Mouse (Mus musculus): Measurements from ENCODE around the gene Zfp980. TPM values are rescaled to one million over a fixed set of nuclear protein-coding genes. Genes with fewer than 3 reads are reported as not detected.
"Not testable (repeated sequence)": the region's sequence is repeated elsewhere in the genome, so short reads cannot be mapped to it uniquely, and the experiment has no call there.

Gene Zfp980
- total and polyA plus RNA-seq, 3 experiments: not detected

- H3K4me2 ChIP-seq (ENCODE audit: insufficient read depth, low read depth, poor library complexity, severe bottlenecking); H3K4me3 ChIP-seq (replicated peaks in 1 of 3; ENCODE audit: low read depth in 2 of 3, low read length in 2 of 3, poor library complexity in 1 of 3); H3K36me3 ChIP-seq (replicated peaks in 1 of 2; ENCODE audit: control insufficient read depth in 1 of 2, insufficient read depth in 1 of 2, low read length in 1 of 2); DNase-seq (ENCODE audit: extremely low read depth); dilution Hi-C loops (cut with MboI; ENCODE audit: extremely low pct_ligation_motif_present, extremely low pct_unique_long_range_greater_than_20kb, low sequenced_read_pairs); H3K9me3 ChIP-seq (replicated peaks; ENCODE audit: low read length); H3K27ac ChIP-seq (ENCODE audit: insufficient read depth, low read depth); H3K79me2 ChIP-seq (replicated peaks; ENCODE audit: control insufficient read depth, extremely low read depth, insufficient read depth, poor library complexity, severe bottlenecking); in situ Hi-C loops (cut with MboI; ENCODE audit: low pct_ligation_motif_present, low pct_unique_long_range_greater_than_20kb, low sequenced_read_pairs); H3K4me1 ChIP-seq (ENCODE audit: control insufficient read depth in 1 of 2, insufficient read depth in 2 of 2); H3K27me3 ChIP-seq (replicated peaks); H3K9ac ChIP-seq (ENCODE audit: insufficient read depth, low read depth): not testable (repeated sequence)
Observed at GRCm38 (mm10) chr4:145683024-145683766, 12.7 kb downstream of the Zfp980 start.

GRCm38 (mm10) chr4:145686061-145686460, 15.6 kb downstream of the Zfp980 start:
- H3K79me2 ChIP-seq (replicated peaks; ENCODE audit: control insufficient read depth, extremely low read depth, insufficient read depth, poor library complexity, severe bottlenecking); H3K9ac ChIP-seq (ENCODE audit: insufficient read depth, low read depth); H3K27ac ChIP-seq (ENCODE audit: insufficient read depth, low read depth); H3K4me2 ChIP-seq (ENCODE audit: insufficient read depth, low read depth, poor library complexity, severe bottlenecking); H3K4me1 ChIP-seq (ENCODE audit: control insufficient read depth in 1 of 2, insufficient read depth in 2 of 2); H3K4me3 ChIP-seq (replicated peaks in 1 of 3; ENCODE audit: low read depth in 2 of 3, low read length in 2 of 3, poor library complexity in 1 of 3); in situ Hi-C loops (cut with MboI; ENCODE audit: low pct_ligation_motif_present, low pct_unique_long_range_greater_than_20kb, low sequenced_read_pairs); H3K27me3 ChIP-seq (replicated peaks); H3K36me3 ChIP-seq (replicated peaks in 1 of 2; ENCODE audit: control insufficient read depth in 1 of 2, insufficient read depth in 1 of 2, low read length in 1 of 2); DNase-seq (ENCODE audit: extremely low read depth); H3K9me3 ChIP-seq (replicated peaks; ENCODE audit: low read length); dilution Hi-C loops (cut with MboI; ENCODE audit: extremely low pct_ligation_motif_present, extremely low pct_unique_long_range_greater_than_20kb, low sequenced_read_pairs): not testable (repeated sequence)

- H3K79me2 ChIP-seq (replicated peaks; ENCODE audit: control insufficient read depth, extremely low read depth, insufficient read depth, poor library complexity, severe bottlenecking); H3K4me1 ChIP-seq (ENCODE audit: control insufficient read depth in 1 of 2, insufficient read depth in 2 of 2); H3K27ac ChIP-seq (ENCODE audit: insufficient read depth, low read depth); in situ Hi-C loops (cut with MboI; ENCODE audit: low pct_ligation_motif_present, low pct_unique_long_range_greater_than_20kb, low sequenced_read_pairs); H3K4me2 ChIP-seq (ENCODE audit: insufficient read depth, low read depth, poor library complexity, severe bottlenecking); dilution Hi-C loops (cut with MboI; ENCODE audit: extremely low pct_ligation_motif_present, extremely low pct_unique_long_range_greater_than_20kb, low sequenced_read_pairs); H3K4me3 ChIP-seq (replicated peaks in 1 of 3; ENCODE audit: low read depth in 2 of 3, low read length in 2 of 3, poor library complexity in 1 of 3); H3K9ac ChIP-seq (ENCODE audit: insufficient read depth, low read depth); H3K36me3 ChIP-seq (replicated peaks in 1 of 2; ENCODE audit: control insufficient read depth in 1 of 2, insufficient read depth in 1 of 2, low read length in 1 of 2); H3K9me3 ChIP-seq (replicated peaks; ENCODE audit: low read length); H3K27me3 ChIP-seq (replicated peaks); DNase-seq (ENCODE audit: extremely low read depth): not testable (repeated sequence)
Observed at GRCm38 (mm10) chr4:145744935-145745644, 74.6 kb downstream of the Zfp980 start.

- H3K9me3 ChIP-seq (replicated peaks; ENCODE audit: low read length); H3K4me3 ChIP-seq (replicated peaks in 1 of 3; ENCODE audit: low read depth in 2 of 3, low read length in 2 of 3, poor library complexity in 1 of 3); H3K4me2 ChIP-seq (ENCODE audit: insufficient read depth, low read depth, poor library complexity, severe bottlenecking); H3K79me2 ChIP-seq (replicated peaks; ENCODE audit: control insufficient read depth, extremely low read depth, insufficient read depth, poor library complexity, severe bottlenecking); H3K9ac ChIP-seq (ENCODE audit: insufficient read depth, low read depth); H3K27me3 ChIP-seq (replicated peaks); DNase-seq (ENCODE audit: extremely low read depth); H3K27ac ChIP-seq (ENCODE audit: insufficient read depth, low read depth); dilution Hi-C loops (cut with MboI; ENCODE audit: extremely low pct_ligation_motif_present, extremely low pct_unique_long_range_greater_than_20kb, low sequenced_read_pairs); H3K4me1 ChIP-seq (ENCODE audit: control insufficient read depth in 1 of 2, insufficient read depth in 2 of 2); H3K36me3 ChIP-seq (replicated peaks in 1 of 2; ENCODE audit: control insufficient read depth in 1 of 2, insufficient read depth in 1 of 2, low read length in 1 of 2); in situ Hi-C loops (cut with MboI; ENCODE audit: low pct_ligation_motif_present, low pct_unique_long_range_greater_than_20kb, low sequenced_read_pairs): not testable (repeated sequence)
Observed at GRCm38 (mm10) chr4:145745645-145745991, 75.1 kb downstream of the Zfp980 start.

Other genes with a start within 250 kb of the Zfp980 start
- gene Zfp990, start 159.9 kb upstream of the Zfp980 start, total RNA-seq (2012; rRNA removed): 0.04 and 0.29 TPM in 2 replicates
- gene Zfp990, start 159.9 kb upstream of the Zfp980 start, total RNA-seq (2014; rRNA removed): 0.13 and 0.20 TPM in 2 replicates
- 0.12 and 0.13 TPM in 2 replicates for gene Zfp990, start 159.9 kb upstream of the Zfp980 start, polyA plus RNA-seq (2012; ENCODE audit: insufficient read length, low read depth)
- gene Gm13212, start 85.5 kb upstream of the Zfp980 start, total RNA-seq (2012; rRNA removed): 0.97 and 0.98 TPM in 2 replicates
- gene Gm13212, start 85.5 kb upstream of the Zfp980 start, total RNA-seq (2014; rRNA removed): 5.2 and 5.7 TPM in 2 replicates
- gene Gm13212, start 85.5 kb upstream of the Zfp980 start, polyA plus RNA-seq (2012; ENCODE audit: insufficient read length, low read depth): 7.8 and 9.8 TPM in 2 replicates
- not detected in 2 replicates for gene Zfp986, start 198.1 kb downstream of the Zfp980 start, total RNA-seq (2012; rRNA removed)
- not detected in 2 replicates for gene Zfp986, start 198.1 kb downstream of the Zfp980 start, total RNA-seq (2014; rRNA removed)
- gene Zfp986, start 198.1 kb downstream of the Zfp980 start, polyA plus RNA-seq (2012; ENCODE audit: insufficient read length, low read depth): not detected in 2 replicates

Measured in CH12.LX (cell line).